Mouse (Mus musculus) brain, embryonic 14.5 days (tissue): ENCODE measurements at regions not wholly inside any gene's neighbourhood (a gene's known extent, or its start where the extent isn't known, plus 50 kb on each side); places are given as distances from the start of the nearest gene placed in this dataset.

Source experiments
- CTCF ChIP-seq: fragments of 200-500 bp; IDR thresholded peaks from 2 replicates; pipeline ENCODE4 v1.5.1; 2012; ENCODE audit warnings: inconsistent platforms, mild to moderate bottlenecking, moderate library complexity, borderline replicate concordance; ENCODE audit not compliant: insufficient read depth, insufficient read length; ENCODE audit errors: extremely low read depth
- POLR2A ChIP-seq: fragments of 200-500 bp; IDR thresholded peaks from 2 replicates; pipeline ENCODE4 v1.6.1; 2012; ENCODE audit warnings: mild to moderate bottlenecking, inconsistent platforms, borderline replicate concordance; ENCODE audit not compliant: poor library complexity, insufficient read depth, insufficient read length, severe bottlenecking; ENCODE audit errors: extremely low read depth

GRCm38 (mm10) chr7:84747847-84748246 lies 58.1 kb upstream of the Zfand6 start:
- no peak for TF ChIP-seq CTCF
- TF ChIP-seq POLR2A, result no peak
